Mouse (Mus musculus) midbrain, embryonic 10.5 days (tissue): ENCODE measurements around the gene Pim1. TPM values are rescaled to one million over a fixed set of nuclear protein-coding genes. Genes with fewer than 3 reads are reported as not detected.

Experiments
- DNase-seq: peaks from one replicate; pipeline ENCODE4 v3.0.0-alpha.2; 2017; ENCODE audit warnings: low spot score
- H3K27ac ChIP-seq: fragments of 300-500 bp; sonication (generic); replicated peaks from 2 replicates; pipeline ENCODE4 v1.5.1; 2016; ENCODE audit warnings: mild to moderate bottlenecking
- H3K27me3 ChIP-seq: fragments of 300-500 bp; sonication (generic); 2 replicates; pipeline ENCODE4 v1.6.1; 2016; ENCODE audit warnings: low read depth, mild to moderate bottlenecking; ENCODE audit not compliant: poor library complexity, severe bottlenecking
- H3K36me3 ChIP-seq: fragments of 300-500 bp; sonication (generic); 2 replicates; pipeline ENCODE4 v1.6.1; 2016; ENCODE audit warnings: mild to moderate bottlenecking, moderate library complexity
- H3K4me1 ChIP-seq: fragments of 300-500 bp; sonication (generic); 2 replicates; pipeline ENCODE4 v1.6.1; 2016
- H3K4me3 ChIP-seq: fragments of 300-500 bp; sonication (generic); 2 replicates; pipeline ENCODE4 v1.5.1; 2016; ENCODE audit warnings: mild to moderate bottlenecking, moderate library complexity
- H3K9me3 ChIP-seq: fragments of 300-500 bp; sonication (generic); replicated peaks from 2 replicates; pipeline ENCODE4 v1.6.1; 2016; ENCODE audit warnings: mild to moderate bottlenecking
- WGBS: fragments of 180-500 bp; shearing (Covaris S2); methylation state at CpG from one replicate; pipeline ENCODE4 v1.1.7; 2016; 5-methylcytosine and 5-hydroxymethylcytosine counted together
- polyA plus RNA-seq: library from polyadenylated mRNA; unstranded; fragments of >200 nt; fragmentation: Nextera tagmentation; extraction: Ambion mirVana; gene quantifications from 2 replicates; pipeline ENCODE4 v1.2.1, GENCODE M21; 2016

Gene Pim1
- polyA plus RNA-seq, 1 experiment from 2014 or later = 33.8 TPM

GRCm38 (mm10) chr17:29475142-29475541, 15.4 kb upstream of the Pim1 start:
- Histone ChIP-seq H3K4me1 (no peaks in the 10 kb centered on the region), H3K27me3 (no peaks in the 10 kb centered on the region), H3K9me3 (no peaks in the 10 kb centered on the region), H3K36me3 (no peaks in the 10 kb centered on the region), H3K27ac (no peak overlapping the region), H3K4me3 (no peak overlapping the region)
- DNase-seq = no peak
- 90% methylated on average over 3 of the region's 3 CpGs for WGBS

- no peaks in the 10 kb centered on the region for H3K9me3 ChIP-seq
- DNase-seq = no peak
- peaks cover 5% of the 10 kb centered on the region for H3K4me1 ChIP-seq
- no peaks in the 10 kb centered on the region for H3K36me3 ChIP-seq
- no peak overlapping the region for H3K4me3 ChIP-seq
- no peaks in the 10 kb centered on the region for H3K27me3 ChIP-seq
- no peak overlapping the region for H3K27ac ChIP-seq
- WGBS = 77% methylated on average over 4 of the region's 4 CpGs
Observed at GRCm38 (mm10) chr17:29476461-29476860, 14.1 kb upstream of the Pim1 start.

- Histone ChIP-seq H3K27me3 (no peaks in the 10 kb centered on the region), H3K27ac (no peak overlapping the region), H3K4me3 (no peak overlapping the region), H3K36me3 (no peaks in the 10 kb centered on the region), H3K4me1 (peaks cover 7% of the 10 kb centered on the region), H3K9me3 (peaks cover 2% of the 10 kb centered on the region; the same call in 1 of the 2 replicates)
- no peak for DNase-seq
- 92% methylated on average over 10 of the region's 10 CpGs for WGBS
Observed at GRCm38 (mm10) chr17:29477357-29477756, 13.2 kb upstream of the Pim1 start.

GRCm38 (mm10) chr17:29478271-29478670, 12.3 kb upstream of the Pim1 start:
- 94% methylated on average over 4 of the region's 4 CpGs for WGBS
- H3K27ac ChIP-seq = no peak overlapping the region
- H3K4me3 ChIP-seq = no peak overlapping the region
- H3K27me3 ChIP-seq = no peaks in the 10 kb centered on the region
- H3K4me1 ChIP-seq = peaks cover 7% of the 10 kb centered on the region
- H3K36me3 ChIP-seq = no peaks in the 10 kb centered on the region
- H3K9me3 ChIP-seq = peaks cover 7% of the 10 kb centered on the region; the same call in 1 of the 2 replicates
- DNase-seq = no peak

- DNase-seq = no peak
- peaks cover 7% of the 10 kb centered on the region; the same call in 1 of the 2 replicates for H3K9me3 ChIP-seq
- peaks cover 7% of the 10 kb centered on the region for H3K4me1 ChIP-seq
- H3K27me3 ChIP-seq = no peaks in the 10 kb centered on the region
- WGBS = 84% methylated on average over 2 of the region's 2 CpGs
- H3K4me3 ChIP-seq = no peak overlapping the region
- no peaks in the 10 kb centered on the region for H3K36me3 ChIP-seq
- H3K27ac ChIP-seq = no peak overlapping the region
Observed at GRCm38 (mm10) chr17:29480256-29480655, 10.3 kb upstream of the Pim1 start.

GRCm38 (mm10) chr17:29482632-29483031, 7.9 kb upstream of the Pim1 start:
- DNase-seq = no peak
- peaks cover 7% of the 10 kb centered on the region; the same call in 1 of the 2 replicates for H3K9me3 ChIP-seq
- no peaks in the 10 kb centered on the region for H3K36me3 ChIP-seq
- H3K27me3 ChIP-seq = no peaks in the 10 kb centered on the region
- H3K27ac ChIP-seq = no peak overlapping the region
- no peak overlapping the region for H3K4me3 ChIP-seq
- peaks cover 7% of the 10 kb centered on the region for H3K4me1 ChIP-seq
- WGBS = 91% methylated on average over 7 of the region's 7 CpGs

- Histone ChIP-seq H3K4me1 (peaks cover 9% of the 10 kb centered on the region), H3K9me3 (peaks cover 7% of the 10 kb centered on the region; the same call in 1 of the 2 replicates), H3K27ac (no peak overlapping the region), H3K4me3 (no peak overlapping the region), H3K36me3 (no peaks in the 10 kb centered on the region), H3K27me3 (no peaks in the 10 kb centered on the region)
- 97% methylated on average over 2 of the region's 2 CpGs for WGBS
- no peak for DNase-seq
Observed at GRCm38 (mm10) chr17:29483282-29483681, 7.3 kb upstream of the Pim1 start.

GRCm38 (mm10) chr17:29484431-29484830, 6.1 kb upstream of the Pim1 start:
- no peaks in the 10 kb centered on the region for H3K27me3 ChIP-seq
- peaks cover 7% of the 10 kb centered on the region; the same call in 1 of the 2 replicates for H3K9me3 ChIP-seq
- 94% methylated on average over 2 of the region's 2 CpGs for WGBS
- no peak overlapping the region for H3K4me3 ChIP-seq
- peaks cover 20% of the 10 kb centered on the region for H3K4me1 ChIP-seq
- no peak for DNase-seq
- H3K36me3 ChIP-seq = no peaks in the 10 kb centered on the region
- no peak overlapping the region for H3K27ac ChIP-seq

GRCm38 (mm10) chr17:29485336-29486233, 5.0 kb upstream of the Pim1 start:
- Histone ChIP-seq H3K27ac (no peak overlapping the region), H3K4me1 (peaks cover 30% of the 10 kb centered on the region), H3K36me3 (no peaks in the 10 kb centered on the region), H3K4me3 (no peak overlapping the region), H3K9me3 (peaks cover 7% of the 10 kb centered on the region; the same call in 1 of the 2 replicates), H3K27me3 (no peaks in the 10 kb centered on the region)
- no peak for DNase-seq
- WGBS = 78% methylated on average over 3 of the region's 3 CpGs

- Histone ChIP-seq H3K27me3 (no peaks in the 10 kb centered on the region), H3K27ac (peak overlapping the region; percentile 98), H3K9me3 (no peaks in the 10 kb centered on the region), H3K4me3 (peak overlapping the region; percentile 80; the same call in 1 of the 2 replicates), H3K4me1 (peaks cover 45% of the 10 kb centered on the region), H3K36me3 (peaks cover 3% of the 10 kb centered on the region)
- no peak for DNase-seq
- WGBS = 69% methylated on average over 8 of the region's 8 CpGs
Observed at GRCm38 (mm10) chr17:29488257-29488977, 2.1 kb upstream of the Pim1 start.

GRCm38 (mm10) chr17:29488978-29489970, 1.3 kb upstream of the Pim1 start:
- DNase-seq = no peak
- WGBS = 7% methylated on average over 30 of the region's 30 CpGs

More at GRCm38 (mm10) chr17:29488978-29489970, 1.3 kb upstream of the Pim1 start:
- peak overlapping the region; percentile 98 for H3K27ac ChIP-seq
- H3K9me3 ChIP-seq = no peaks in the 10 kb centered on the region
- H3K27me3 ChIP-seq = no peaks in the 10 kb centered on the region
- H3K4me3 ChIP-seq = peak overlapping the region; percentile 80
- H3K4me1 ChIP-seq = peaks cover 53% of the 10 kb centered on the region
- peaks cover 12% of the 10 kb centered on the region for H3K36me3 ChIP-seq
